Mouse (Mus musculus): ENCODE data around the gene Mcm9. TPM values are rescaled to one million over a fixed set of nuclear protein-coding genes. Genes with fewer than 3 reads are reported as not detected.

Gene Mcm9
- polyA plus RNA-seq, 1 experiment = 0.53 TPM

GRCm38 (mm10) chr10:53615850-53616616, 14.2 kb downstream of the Mcm9 start:
- H3K4me3 ChIP-seq (replicated peaks) = no peak overlapping the region
- no peaks in the 10 kb centered on the region for H3K9me3 ChIP-seq (ENCODE audit: control insufficient read depth, low read length)
- H3K27me3 ChIP-seq (ENCODE audit: control insufficient read depth) = no peaks in the 10 kb centered on the region
- TF ChIP-seq GATA1 (IDR thresholded peaks at IDR 0.05; ENCODE audit: low read length) (no peak), TAL1 (IDR thresholded peaks at IDR 0.05; ENCODE audit: low read length) (no peak)
- H3K36me3 ChIP-seq (ENCODE audit: control insufficient read depth) = peaks cover 84% of the 10 kb centered on the region
- H3K4me1 ChIP-seq (ENCODE audit: control insufficient read depth) = no peaks in the 10 kb centered on the region; the same call in 1 of the 2 replicates

DNA sequence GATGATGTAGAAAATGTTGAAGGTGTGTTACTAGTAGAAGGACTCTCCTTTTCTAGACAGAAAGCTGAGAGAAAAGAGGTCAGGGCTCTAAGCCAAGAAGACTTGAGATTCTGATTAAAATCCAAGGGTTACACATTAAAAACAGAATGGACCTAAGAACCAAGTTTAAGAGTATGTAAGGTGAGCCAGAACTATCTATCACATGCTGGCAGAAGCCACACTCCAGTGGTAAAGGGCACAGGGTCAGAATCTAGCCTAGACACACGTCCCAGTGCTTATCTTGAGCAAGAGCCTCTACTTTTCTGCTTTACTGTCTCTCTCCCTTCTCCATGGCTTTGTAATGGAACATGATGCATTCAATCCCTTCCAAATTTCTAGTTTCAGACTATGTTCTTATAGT, 16.3 kb downstream of the Mcm9 start:
- no peaks in the 10 kb centered on the region for H3K27me3 ChIP-seq (ENCODE audit: control insufficient read depth)
- H3K36me3 ChIP-seq (ENCODE audit: control insufficient read depth) = peaks cover 87% of the 10 kb centered on the region
- TF ChIP-seq GATA1 (IDR thresholded peaks at IDR 0.05; ENCODE audit: low read length) (no peak), TAL1 (IDR thresholded peaks at IDR 0.05; ENCODE audit: low read length) (no peak)
- no peaks in the 10 kb centered on the region for H3K9me3 ChIP-seq (ENCODE audit: control insufficient read depth, low read length)
- H3K4me3 ChIP-seq (replicated peaks) = no peak overlapping the region
- H3K4me1 ChIP-seq (ENCODE audit: control insufficient read depth) = no peaks in the 10 kb centered on the region; the same call in 1 of the 2 replicates

GRCm38 (mm10) chr10:53612172-53612571, 18.1 kb downstream of the Mcm9 start:
- no peak overlapping the region for H3K4me3 ChIP-seq (replicated peaks)
- peaks cover 96% of the 10 kb centered on the region for H3K36me3 ChIP-seq (ENCODE audit: control insufficient read depth)
- TF ChIP-seq TAL1 (IDR thresholded peaks at IDR 0.05; ENCODE audit: low read length) (no peak), GATA1 (IDR thresholded peaks at IDR 0.05; ENCODE audit: low read length) (no peak)
- H3K4me1 ChIP-seq (ENCODE audit: control insufficient read depth) = no peaks in the 10 kb centered on the region; the same call in 1 of the 2 replicates
- no peaks in the 10 kb centered on the region for H3K27me3 ChIP-seq (ENCODE audit: control insufficient read depth)
- no peaks in the 10 kb centered on the region for H3K9me3 ChIP-seq (ENCODE audit: control insufficient read depth, low read length)

GRCm38 (mm10) chr10:53608274-53608673, 22.0 kb downstream of the Mcm9 start:
- no peaks in the 10 kb centered on the region for H3K4me1 ChIP-seq (ENCODE audit: control insufficient read depth)
- TF ChIP-seq TAL1 (IDR thresholded peaks at IDR 0.05; ENCODE audit: low read length) = no peak
- TF ChIP-seq GATA1 (IDR thresholded peaks at IDR 0.05; ENCODE audit: low read length) = no peak
- no peaks in the 10 kb centered on the region for H3K9me3 ChIP-seq (ENCODE audit: control insufficient read depth, low read length)
- H3K36me3 ChIP-seq (ENCODE audit: control insufficient read depth) = peaks cover 96% of the 10 kb centered on the region
- no peak overlapping the region for H3K4me3 ChIP-seq (replicated peaks)
- no peaks in the 10 kb centered on the region for H3K27me3 ChIP-seq (ENCODE audit: control insufficient read depth)

GRCm38 (mm10) chr10:53605328-53605727, 24.9 kb downstream of the Mcm9 start:
- Histone ChIP-seq H3K36me3 (ENCODE audit: control insufficient read depth) (peaks cover 98% of the 10 kb centered on the region), H3K27me3 (ENCODE audit: control insufficient read depth) (no peaks in the 10 kb centered on the region), H3K9me3 (ENCODE audit: control insufficient read depth, low read length) (no peaks in the 10 kb centered on the region), H3K4me1 (ENCODE audit: control insufficient read depth) (peaks cover 9% of the 10 kb centered on the region), H3K4me3 (replicated peaks) (no peak overlapping the region)
- no peak for TF ChIP-seq TAL1 (IDR thresholded peaks at IDR 0.05; ENCODE audit: low read length)
- no peak for TF ChIP-seq GATA1 (IDR thresholded peaks at IDR 0.05; ENCODE audit: low read length)

DNA sequence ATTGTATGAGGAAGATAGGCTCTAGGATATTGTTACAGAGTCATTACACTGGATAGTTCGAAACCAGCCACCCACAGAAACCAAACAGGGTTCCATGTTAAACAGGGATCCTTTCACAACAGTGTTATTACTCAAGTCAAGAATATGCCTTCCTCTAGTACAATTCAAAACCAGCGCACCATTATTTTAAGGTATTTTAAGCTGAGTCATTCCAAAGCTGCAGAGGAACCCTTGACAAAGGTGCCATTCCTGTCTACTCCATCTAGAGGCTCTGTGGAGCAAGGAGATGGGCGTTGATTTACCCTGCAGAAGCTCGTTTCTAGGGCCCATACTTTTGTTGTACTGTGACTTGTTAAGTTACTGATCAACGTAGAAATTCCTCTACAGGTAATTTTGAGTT, 31.4 kb downstream of the Mcm9 start:
- peaks cover 44% of the 10 kb centered on the region for H3K4me1 ChIP-seq (ENCODE audit: control insufficient read depth)
- peaks cover 52% of the 10 kb centered on the region for H3K36me3 ChIP-seq (ENCODE audit: control insufficient read depth)
- TF ChIP-seq GATA1 (IDR thresholded peaks at IDR 0.05; ENCODE audit: low read length) = no peak
- TF ChIP-seq TAL1 (IDR thresholded peaks at IDR 0.05; ENCODE audit: low read length) = no peak
- H3K4me3 ChIP-seq (replicated peaks) = peak overlapping the region; percentile 87
- H3K9me3 ChIP-seq (ENCODE audit: control insufficient read depth, low read length) = no peaks in the 10 kb centered on the region
- H3K27me3 ChIP-seq (ENCODE audit: control insufficient read depth) = no peaks in the 10 kb centered on the region

GRCm38 (mm10) chr10:53597121-53597881, 32.9 kb downstream of the Mcm9 start:
- no peaks in the 10 kb centered on the region for H3K27me3 ChIP-seq (ENCODE audit: control insufficient read depth)

DNA sequence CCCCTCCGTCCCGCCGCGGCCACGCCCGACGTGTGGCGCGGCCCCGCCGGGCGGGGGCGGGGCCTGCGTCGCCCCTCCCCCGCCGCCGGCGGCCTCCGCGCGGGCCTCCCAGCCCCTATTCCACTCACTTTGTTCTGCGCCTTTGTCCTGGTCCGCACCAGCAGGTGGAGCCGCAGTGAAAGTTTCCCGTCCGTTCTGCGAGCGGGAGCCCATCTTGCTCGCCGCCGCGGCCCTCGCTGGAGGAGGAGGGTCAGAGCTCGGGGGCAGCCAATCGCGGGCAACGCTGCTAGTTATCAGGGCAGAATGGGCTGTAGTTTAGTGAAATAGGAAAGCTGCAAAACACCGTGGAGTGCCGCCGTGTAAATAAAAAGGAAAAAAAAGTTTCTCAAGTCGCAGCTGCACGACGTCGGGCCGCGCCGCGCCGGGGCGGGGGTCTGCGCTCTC, 33.5 kb downstream of the Mcm9 start, which contains the start of gene Asf1a:
Gene Asf1a, plus strand, starts transcription at position 81 of the 444 bp plus-strand sequence.
- H3K4me1 ChIP-seq (ENCODE audit: control insufficient read depth) = peaks cover 41% of the 10 kb centered on the region
- H3K4me3 ChIP-seq (replicated peaks) = peak within 1 kb of the TSS; percentile 87
- no peaks in the 10 kb centered on the region for H3K27me3 ChIP-seq (ENCODE audit: control insufficient read depth)
- no peaks in the 10 kb centered on the region for H3K9me3 ChIP-seq (ENCODE audit: control insufficient read depth, low read length)
- H3K36me3 ChIP-seq (ENCODE audit: control insufficient read depth) = peaks cover 30% of the 10 kb centered on the region
- TF ChIP-seq TAL1 (IDR thresholded peaks at IDR 0.05; ENCODE audit: low read length) = no peak
- TF ChIP-seq GATA1 (IDR thresholded peaks at IDR 0.05; ENCODE audit: low read length) = 0 out of 2 replicates have a peak, but pooled peaks have one; percentile 13

More at GRCm38 (mm10) chr10:53597121-53597881, 32.9 kb downstream of the Mcm9 start:
- no peaks in the 10 kb centered on the region for H3K9me3 ChIP-seq (ENCODE audit: control insufficient read depth, low read length)
- H3K36me3 ChIP-seq (ENCODE audit: control insufficient read depth) = peaks cover 36% of the 10 kb centered on the region
- peaks cover 41% of the 10 kb centered on the region for H3K4me1 ChIP-seq (ENCODE audit: control insufficient read depth)
- H3K4me3 ChIP-seq (replicated peaks) = peak overlapping the region; percentile 87
- TF ChIP-seq GATA1 (IDR thresholded peaks at IDR 0.05; ENCODE audit: low read length) (no peak), TAL1 (IDR thresholded peaks at IDR 0.05; ENCODE audit: low read length) (no peak)
